Mouse (Mus musculus): ENCODE results near the gene Cluap1.
"Not testable (repeated sequence)": the region's sequence is repeated elsewhere in the genome, so short reads cannot be mapped to it uniquely, and the experiment has no call there.

The Cluap1 gene

DNA sequence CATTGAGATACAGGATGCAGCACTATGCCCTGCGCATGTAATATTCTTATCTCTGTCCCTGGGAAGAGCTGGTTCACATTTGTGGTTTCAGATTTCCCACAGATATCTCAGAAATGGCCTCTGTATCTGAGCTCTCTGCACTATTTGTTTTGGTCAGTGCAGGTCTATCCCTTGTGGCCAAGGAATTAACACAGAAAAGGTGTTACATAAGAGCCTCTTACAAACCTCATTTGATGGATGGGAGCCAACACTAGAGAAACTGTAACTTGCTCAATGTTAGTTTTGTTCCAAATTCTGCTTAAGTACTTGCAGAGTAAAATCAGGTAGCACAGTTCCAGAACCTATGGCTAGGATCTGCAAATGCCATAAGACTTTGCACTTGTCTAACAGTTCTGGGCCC lies 25.5 kb downstream of the Cluap1 start:
- DNase-seq (ENCODE audit: low spot score in 2 of 2) = no peak

DNA sequence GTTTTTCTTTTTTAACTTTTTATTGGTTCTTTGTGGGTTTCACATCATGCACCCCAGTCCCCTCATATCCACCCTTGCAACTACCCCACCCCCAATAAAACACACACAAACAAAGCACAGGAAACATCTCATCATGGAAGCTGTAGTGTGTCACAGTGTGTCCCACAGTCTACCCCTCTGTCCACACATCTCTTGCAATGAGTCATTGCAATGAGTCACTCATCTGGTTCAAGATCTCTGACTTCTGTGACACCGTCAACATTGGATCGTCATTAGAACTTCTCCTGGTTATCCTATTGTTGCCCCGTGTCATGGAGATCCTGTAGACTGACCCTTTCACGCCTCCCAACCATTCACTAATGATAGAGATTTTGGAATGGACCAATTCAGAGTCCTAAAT lies 26.1 kb downstream of the Cluap1 start:
- no peak for DNase-seq (ENCODE audit: low spot score in 2 of 2)

DNA sequence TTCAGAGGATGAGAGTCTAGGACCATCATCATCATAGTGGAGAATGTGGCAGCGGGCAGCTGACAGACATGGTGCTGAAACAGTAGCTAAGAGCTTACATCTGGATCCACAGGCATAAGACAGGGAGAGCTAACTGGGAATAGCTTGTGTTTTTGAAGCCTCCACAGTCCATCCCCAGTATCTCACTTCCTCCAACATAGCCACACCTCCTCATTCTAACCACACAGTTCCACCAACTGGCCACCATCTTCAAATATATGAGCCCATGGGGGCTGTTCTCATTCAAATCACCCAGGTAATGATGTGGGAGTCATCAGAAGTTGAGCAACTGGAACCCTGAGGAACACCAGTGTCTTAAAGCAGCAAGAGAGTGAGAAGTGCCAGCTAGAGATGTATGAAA lies 42.5 kb downstream of the Cluap1 start:
- DNase-seq (ENCODE audit: low spot score in 2 of 2) = no peak

DNA sequence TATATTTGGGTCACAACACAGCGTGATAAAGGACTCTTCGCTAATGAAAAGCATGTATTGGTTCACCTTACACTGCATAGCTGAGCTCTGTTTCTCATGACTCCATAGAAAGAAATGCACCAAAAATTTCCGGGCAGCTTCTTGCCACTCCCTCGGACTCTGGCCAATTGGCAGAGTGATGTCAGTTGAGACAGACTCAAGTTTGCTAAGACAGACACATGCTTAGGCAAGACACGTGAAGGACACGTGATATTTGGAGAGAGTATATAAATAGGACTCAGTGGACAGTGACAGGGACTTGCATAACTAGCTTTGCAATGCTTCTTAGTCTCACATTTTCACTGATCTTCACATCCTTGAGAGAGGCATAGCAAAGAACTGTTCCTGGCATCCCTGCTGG lies 47.8 kb downstream of the Cluap1 start:
- no peak for DNase-seq (ENCODE audit: low spot score in 2 of 2)

DNA sequence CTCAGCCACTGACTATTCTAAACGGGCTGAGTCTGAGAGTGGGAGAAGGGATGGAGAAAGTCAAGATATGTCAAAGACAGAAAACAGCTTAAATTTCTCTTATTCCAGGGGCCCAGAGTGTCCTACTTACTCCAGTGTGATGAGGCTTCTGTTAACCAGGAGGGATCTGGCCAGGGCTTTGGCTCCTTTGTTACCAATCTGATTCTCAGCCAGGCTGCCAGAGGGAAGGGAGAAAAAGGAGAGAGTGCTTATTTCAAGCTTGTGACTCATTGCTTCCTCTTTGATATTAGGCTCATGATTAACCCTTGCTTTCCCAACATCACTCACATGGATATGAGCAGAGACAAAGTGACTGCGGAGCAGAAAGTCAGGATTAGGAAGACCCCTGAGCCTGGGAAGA lies 50.7 kb downstream of the Cluap1 start:
- DNase-seq (ENCODE audit: low spot score in 2 of 2) = no peak

DNA sequence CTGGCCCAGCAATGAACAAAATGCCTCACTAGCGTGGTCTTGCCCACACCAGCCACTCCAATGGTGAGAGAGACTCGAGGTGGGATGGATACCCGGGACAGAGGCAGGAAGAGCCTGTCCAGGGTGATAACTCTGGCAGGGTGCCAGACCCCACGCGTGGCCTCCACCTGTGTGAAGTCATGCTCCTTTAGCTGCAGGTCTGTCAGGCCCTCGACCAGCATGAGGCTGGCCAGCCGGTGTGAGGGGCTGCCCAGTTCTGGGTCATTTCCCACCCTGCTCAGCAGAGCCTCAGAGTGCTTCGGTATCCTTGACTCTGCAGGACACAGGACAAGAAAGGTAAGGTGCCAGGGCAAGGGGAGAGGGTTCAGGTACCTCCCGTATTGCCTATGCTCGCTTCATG lies 56.4 kb downstream of the Cluap1 start:
- DNase-seq (ENCODE audit: low spot score in 2 of 2) = no peak

DNA sequence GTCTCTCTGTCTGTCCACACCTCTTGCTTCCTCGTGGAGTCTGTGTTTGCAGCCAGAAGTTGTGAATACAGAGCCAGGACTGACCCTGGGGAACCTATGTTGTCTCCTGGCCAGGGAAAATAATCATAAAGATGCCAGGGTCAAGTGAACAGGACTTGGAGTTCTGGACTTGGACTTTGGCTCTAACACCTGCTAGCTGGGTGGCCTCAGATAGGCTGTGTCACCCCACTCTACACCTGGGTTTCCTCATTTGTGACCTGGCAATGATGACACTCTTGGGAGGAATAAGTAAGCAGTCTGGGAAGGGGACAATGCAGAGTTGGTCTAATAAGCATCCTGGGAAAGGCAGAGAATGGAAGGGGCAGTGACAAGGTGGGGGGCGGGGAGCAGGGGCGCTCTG lies 56.9 kb downstream of the Cluap1 start:
- no peak for DNase-seq (ENCODE audit: low spot score in 2 of 2)

DNA sequence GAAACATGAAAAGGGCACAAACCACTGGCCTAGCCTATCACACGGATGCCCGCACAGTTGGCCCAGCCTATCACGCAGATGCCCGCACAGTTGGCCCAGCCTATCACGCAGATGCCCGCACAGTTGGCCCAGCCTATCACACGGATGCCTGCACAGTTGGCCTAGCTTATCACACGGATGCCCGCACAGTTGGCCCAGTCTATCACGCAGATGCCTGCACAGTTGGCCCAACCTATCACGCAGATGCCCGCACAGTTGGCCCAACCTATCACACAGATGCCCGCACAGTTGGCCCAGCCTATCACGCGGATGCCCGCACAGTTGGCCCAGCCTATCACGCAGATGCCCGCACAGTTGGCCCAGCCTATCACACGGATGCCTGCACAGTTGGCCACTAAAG lies 65.9 kb downstream of the Cluap1 start:
- DNase-seq (ENCODE audit: low spot score in 2 of 2) = not testable (repeated sequence)

DNA sequence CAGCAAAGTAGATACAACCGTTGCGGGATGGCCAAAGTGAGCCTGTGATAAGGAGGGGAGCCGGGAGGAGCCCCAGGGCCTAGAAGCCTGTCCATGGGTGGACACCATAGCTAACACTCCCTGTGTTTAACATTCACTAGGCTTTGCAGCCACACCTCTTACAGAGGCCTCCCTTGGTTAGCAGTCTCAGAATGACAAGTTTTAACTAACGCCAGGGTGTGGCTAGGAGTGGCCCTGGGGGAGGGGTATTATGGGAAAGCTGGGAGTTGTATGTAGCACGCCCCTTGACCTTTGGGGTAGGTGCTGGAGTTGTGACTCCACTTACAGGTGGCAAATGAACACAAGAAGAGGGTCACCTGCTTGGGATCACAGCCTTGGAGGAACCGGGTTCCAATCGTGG lies 67.1 kb downstream of the Cluap1 start:
- no peak for DNase-seq (ENCODE audit: low spot score in 2 of 2)

DNA sequence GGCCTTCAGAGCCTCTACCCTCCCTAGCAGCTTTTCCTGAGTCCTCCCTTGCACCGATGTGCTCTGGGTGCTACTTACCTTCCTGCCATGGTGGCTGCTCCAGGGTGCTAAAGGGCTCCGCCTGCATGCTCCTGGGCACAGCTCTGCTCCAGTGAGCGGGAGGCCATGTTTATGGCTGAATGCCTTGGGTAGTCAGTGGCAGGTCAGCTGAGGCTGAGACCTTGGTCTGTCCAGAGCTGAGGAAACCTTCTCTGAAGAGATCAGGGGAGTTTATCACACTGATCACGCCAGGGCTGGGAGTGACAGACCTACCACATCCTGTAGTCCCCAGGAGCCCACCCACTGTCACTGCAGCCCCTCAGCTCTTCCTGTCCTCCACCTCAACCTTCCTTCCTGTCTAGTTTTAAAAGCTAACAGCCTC lies 67.7 kb downstream of the Cluap1 start, which contains the start of gene Nlrc3:
Gene Nlrc3, minus strand, starts transcription at position 382 of the 421 bp plus-strand sequence.
- peak; percentile 51 to 52 for DNase-seq (ENCODE audit: low spot score in 2 of 2)

DNA sequence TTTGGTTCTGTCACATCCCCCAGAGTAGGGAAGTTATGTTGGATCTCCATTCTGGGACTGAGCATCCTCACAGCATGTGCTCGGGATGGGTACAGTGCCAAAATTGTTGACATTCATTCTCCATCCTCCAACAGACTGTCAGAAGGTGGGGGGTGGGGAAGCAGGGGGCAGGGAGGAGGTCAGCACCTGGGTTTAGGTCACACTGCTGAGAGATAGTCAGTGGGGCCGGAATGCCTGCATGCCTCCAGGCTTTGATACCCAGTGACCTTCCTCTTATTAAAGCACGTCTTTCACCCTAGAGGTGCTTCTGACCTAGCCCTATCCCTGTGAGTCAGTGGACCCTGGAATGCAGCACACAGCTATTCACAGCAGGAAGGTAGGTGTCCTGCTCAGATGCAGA lies 68.1 kb downstream of the Cluap1 start:
- no peak for DNase-seq (ENCODE audit: low spot score in 2 of 2)

DNA sequence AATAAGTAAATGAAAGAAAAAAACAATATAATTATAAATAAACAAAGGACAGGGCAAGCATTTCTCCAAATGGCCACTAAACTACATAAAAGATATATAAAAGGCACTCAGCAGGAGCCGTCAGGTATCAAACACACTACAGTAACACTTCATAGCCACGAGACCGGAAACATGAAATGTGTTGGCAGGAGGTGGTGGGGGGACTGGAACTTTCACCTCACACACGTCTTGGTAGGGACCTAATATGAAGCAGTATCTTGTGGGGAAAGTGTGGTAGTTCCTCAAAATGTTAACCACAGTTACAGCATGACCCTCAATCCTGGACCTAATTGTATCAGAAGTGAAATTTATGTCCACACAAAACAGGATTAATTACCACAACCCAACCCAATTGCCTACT lies 73.6 kb downstream of the Cluap1 start:
- peak; percentile 45 to 55 for DNase-seq (ENCODE audit: low spot score in 2 of 2)

DNA sequence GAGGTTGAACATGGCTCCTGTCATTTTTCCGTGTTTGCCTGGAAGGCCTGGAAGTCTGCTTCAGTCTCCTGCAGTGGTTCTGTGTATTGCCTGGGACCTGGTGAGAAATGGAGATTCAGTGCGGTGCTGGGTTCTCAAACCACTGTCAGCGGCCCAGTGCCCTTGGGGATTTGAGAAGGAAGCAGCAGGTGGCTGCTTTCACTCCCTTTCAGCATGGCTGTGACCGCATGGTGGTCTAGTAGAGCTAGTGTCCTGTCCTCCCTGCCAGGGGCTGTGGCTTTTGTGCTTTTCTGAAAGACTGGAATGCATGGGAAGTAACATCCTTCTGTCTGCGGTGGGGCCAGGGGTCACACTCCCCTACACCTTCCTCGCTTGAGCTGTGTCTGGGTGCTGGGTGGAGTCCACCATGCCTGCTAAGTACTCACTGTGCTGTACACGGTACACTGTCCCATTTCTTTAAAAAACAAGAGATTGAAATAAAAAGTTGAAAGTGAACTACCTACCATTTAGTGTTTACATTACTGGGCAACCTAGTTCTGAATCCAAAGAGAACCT lies 74.6 kb downstream of the Cluap1 start:
- DNase-seq (ENCODE audit: low spot score in 2 of 2) = peak; percentile 71 to 72

DNA sequence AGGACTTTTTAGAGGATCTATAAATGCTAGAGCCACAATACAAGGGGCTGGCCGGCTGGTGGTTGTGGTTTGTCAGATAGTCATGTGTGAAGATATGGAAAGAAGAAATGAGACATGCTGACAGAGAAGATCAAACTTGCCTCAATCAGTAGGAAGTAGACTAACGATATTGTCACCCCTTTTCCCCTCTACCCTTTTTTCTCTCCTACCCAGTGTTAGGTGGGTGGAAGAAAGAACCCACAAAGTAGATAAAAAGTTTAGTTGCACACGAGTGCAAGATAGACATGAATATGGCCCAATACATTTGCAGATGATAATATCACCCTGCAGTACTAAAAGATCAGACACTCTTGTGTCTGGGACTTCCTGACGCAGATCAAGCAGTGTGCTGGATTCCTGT lies 79.8 kb downstream of the Cluap1 start:
- DNase-seq (ENCODE audit: low spot score in 2 of 2) = no peak
